Mouse (Mus musculus) CH12.LX (cell line): Measurements from ENCODE around the gene Dip2b. TPM values are rescaled to one million over a fixed set of nuclear protein-coding genes. Genes with fewer than 3 reads are reported as not detected.

Experiments used
- DNase-seq: peaks from one replicate; pipeline ENCODE4 v3.0.0-alpha.2; 2013; ENCODE audit errors: extremely low read depth
- H3K27ac ChIP-seq: 2 replicates; pipeline ENCODE4 v1.5.1; 2012; ENCODE audit warnings: low read depth, mild to moderate bottlenecking, control low read depth, moderate library complexity; ENCODE audit not compliant: insufficient read depth
- H3K27me3 ChIP-seq: replicated peaks from 2 replicates; pipeline ENCODE3; 2012; ENCODE audit warnings: inconsistent platforms
- H3K36me3 ChIP-seq, 2 experiments: replicated peaks in 1 of 2; 2 replicates each; pipeline versions ENCODE3 to v1.6.1; 2012; ENCODE audit warnings: inconsistent platforms in 1 of 2, low read length in 1 of 2, mild to moderate bottlenecking in 1 of 2, mixed read lengths in 1 of 2, moderate library complexity in 1 of 2; ENCODE audit not compliant: control insufficient read depth in 1 of 2, insufficient read depth in 1 of 2
- H3K4me1 ChIP-seq, 2 experiments: 2 replicates each; pipeline ENCODE4 v1.6.1; 2012; ENCODE audit warnings: inconsistent platforms in 1 of 2, moderate library complexity in 1 of 2; ENCODE audit not compliant: insufficient read depth in 2 of 2, control insufficient read depth in 1 of 2
- H3K4me2 ChIP-seq: 2 replicates; pipeline ENCODE4 v1.6.1; 2012; ENCODE audit warnings: low read depth, mild to moderate bottlenecking, control low read depth; ENCODE audit not compliant: poor library complexity, insufficient read depth, severe bottlenecking
- H3K4me3 ChIP-seq, 3 experiments: fragments of 150-350 bp in 1 of 3; sonication (generic) in 1 of 3; replicated peaks in 1 of 3; 2 replicates each; pipeline versions ENCODE3 to v1.5.1; 2011 to 2012; ENCODE audit warnings: low read depth in 2 of 3, low read length in 2 of 3, mild to moderate bottlenecking in 2 of 3, moderate library complexity in 2 of 3, control low read depth in 1 of 3, improper control_type of control experiment in 1 of 3, inconsistent platforms in 1 of 3, mixed read lengths in 1 of 3; ENCODE audit not compliant: poor library complexity in 1 of 3
- H3K79me2 ChIP-seq: replicated peaks from 2 replicates; pipeline ENCODE4 v1.6.1; 2012; ENCODE audit warnings: mild to moderate bottlenecking, moderate library complexity; ENCODE audit not compliant: control insufficient read depth, poor library complexity, insufficient read depth, severe bottlenecking; ENCODE audit errors: extremely low read depth
- H3K9ac ChIP-seq: 2 replicates; pipeline ENCODE4 v1.6.1; 2012; ENCODE audit warnings: low read depth, mild to moderate bottlenecking, control low read depth, moderate library complexity; ENCODE audit not compliant: insufficient read depth
- H3K9me3 ChIP-seq: replicated peaks from 2 replicates; pipeline ENCODE3; 2012; ENCODE audit warnings: low read length, inconsistent platforms, mixed read lengths
- CHD1 ChIP-seq: IDR thresholded peaks from 2 replicates; pipeline ENCODE4 v1.6.1; 2012; ENCODE audit warnings: low read depth, low read length, improper control_type of control experiment, inconsistent platforms
- CHD2 ChIP-seq: IDR thresholded peaks from 2 replicates; pipeline ENCODE4 v1.6.1; 2011; ENCODE audit warnings: low read length, improper control_type of control experiment
- CTCF ChIP-seq, 2 experiments: IDR thresholded peaks in 1 of 2; conservative IDR thresholded peaks in 1 of 2; 2 replicates each; pipeline ENCODE4 v1.5.1; 2011 to 2012; ENCODE audit warnings: low read depth in 2 of 2, low read length in 2 of 2, improper control_type of control experiment in 1 of 2, inconsistent platforms in 1 of 2, mild to moderate bottlenecking in 1 of 2, moderate library complexity in 1 of 2
- E2F4 ChIP-seq: IDR thresholded peaks from 2 replicates; pipeline ENCODE4 v1.6.1; 2011; ENCODE audit warnings: low read depth, low read length, improper control_type of control experiment; ENCODE audit not compliant: insufficient replicate concordance
- ELF1 ChIP-seq: IDR thresholded peaks from 2 replicates; pipeline ENCODE4 v1.6.1; 2014; ENCODE audit warnings: low read depth, mild to moderate bottlenecking, inconsistent platforms, low read length, improper control_type of control experiment
- ETS1 ChIP-seq: conservative IDR thresholded peaks from 2 replicates; pipeline ENCODE4 v1.6.1; 2012; ENCODE audit warnings: low read depth, mild to moderate bottlenecking, inconsistent platforms, low read length, improper control_type of control experiment, moderate library complexity
- GABPA ChIP-seq: IDR thresholded peaks from 2 replicates; pipeline ENCODE4 v1.6.1; 2012; ENCODE audit warnings: low read depth, low read length, improper control_type of control experiment, inconsistent platforms; ENCODE audit not compliant: insufficient replicate concordance
- HCFC1 ChIP-seq: IDR thresholded peaks from 2 replicates; pipeline ENCODE4 v1.6.1; 2012; ENCODE audit warnings: low read depth, mild to moderate bottlenecking, inconsistent platforms, low read length, improper control_type of control experiment
- IRF4 ChIP-seq: IDR thresholded peaks from 2 replicates; pipeline ENCODE4 v1.6.1; 2014; ENCODE audit warnings: low read depth, mild to moderate bottlenecking, inconsistent platforms, low read length, improper control_type of control experiment
- JUN ChIP-seq: IDR thresholded peaks from 2 replicates; pipeline ENCODE4 v1.6.1; 2011; ENCODE audit warnings: low read depth, mild to moderate bottlenecking, low read length, improper control_type of control experiment, moderate library complexity; ENCODE audit not compliant: insufficient read depth
- KAT2A ChIP-seq: IDR thresholded peaks from 2 replicates; pipeline ENCODE4 v1.6.1; 2012; ENCODE audit warnings: low read length, improper control_type of control experiment, inconsistent platforms; ENCODE audit not compliant: insufficient replicate concordance
- MAX ChIP-seq: IDR thresholded peaks from 2 replicates; pipeline ENCODE4 v1.6.1; 2011; ENCODE audit warnings: low read length, improper control_type of control experiment
- NRF1 ChIP-seq: IDR thresholded peaks from 2 replicates; pipeline ENCODE4 v1.6.1; 2014; ENCODE audit warnings: low read depth, mild to moderate bottlenecking, inconsistent platforms, low read length, improper control_type of control experiment, moderate library complexity
- POLR2A ChIP-seq: IDR thresholded peaks from 2 replicates; pipeline ENCODE4 v1.6.1; 2011; ENCODE audit warnings: low read depth, mild to moderate bottlenecking, improper control_type of control experiment, low read length
- POLR2AphosphoS2 ChIP-seq: IDR thresholded peaks from 2 replicates; pipeline ENCODE4 v1.6.1; 2011; ENCODE audit warnings: low read depth, low read length, improper control_type of control experiment
- RAD21 ChIP-seq: IDR thresholded peaks from 2 replicates; pipeline ENCODE4 v1.6.1; 2011; ENCODE audit warnings: low read depth, mild to moderate bottlenecking, low read length, improper control_type of control experiment, moderate library complexity
- RCOR1 ChIP-seq: conservative IDR thresholded peaks from 2 replicates; pipeline ENCODE4 v1.6.1; 2012; ENCODE audit warnings: low read depth, mild to moderate bottlenecking, inconsistent platforms, low read length, improper control_type of control experiment
- SIN3A ChIP-seq: IDR thresholded peaks from 2 replicates; pipeline ENCODE4 v1.6.1; 2012; ENCODE audit warnings: low read length, improper control_type of control experiment, inconsistent platforms
- TCF12 ChIP-seq: IDR thresholded peaks from 2 replicates; pipeline ENCODE4 v1.6.1; 2014; ENCODE audit warnings: low read depth, mild to moderate bottlenecking, inconsistent platforms, low read length, improper control_type of control experiment
- UBTF ChIP-seq: IDR thresholded peaks from 2 replicates; pipeline ENCODE4 v1.6.1; 2012; ENCODE audit warnings: low read depth, mild to moderate bottlenecking, inconsistent platforms, low read length, improper control_type of control experiment, moderate library complexity
- USF1 ChIP-seq: IDR thresholded peaks from 2 replicates; pipeline ENCODE4 v1.6.1; 2014; ENCODE audit warnings: low read depth, mild to moderate bottlenecking, inconsistent platforms, low read length, improper control_type of control experiment
- USF2 ChIP-seq: conservative IDR thresholded peaks from 2 replicates; pipeline ENCODE4 v1.6.1; 2011; ENCODE audit warnings: low read depth, low read length, improper control_type of control experiment
- dilution Hi-C: fragments of 300-500 bp; cut with MboI; formaldehyde crosslinking; loops from 2 replicates; pipeline ENCODE4 v1.14.3; 2020; ENCODE audit warnings: low sequenced_read_pairs; ENCODE audit not compliant: extremely low pct_unique_long_range_greater_than_20kb, extremely low pct_ligation_motif_present
- in situ Hi-C: fragments of 300-500 bp; cut with MboI; formaldehyde crosslinking; loops from 3 replicates; pipeline ENCODE4 v1.14.3; 2019; ENCODE audit warnings: low sequenced_read_pairs, low pct_ligation_motif_present, low pct_unique_long_range_greater_than_20kb, mixed read lengths
- polyA plus RNA-seq: library from polyadenylated mRNA; unstranded; fragments of >175 nt; gene quantifications from 2 replicates; pipeline ENCODE4 v1.2.1, GENCODE M21; 2012; ENCODE audit warnings: low read depth; ENCODE audit not compliant: insufficient read length
- total RNA-seq, 2 experiments: library from RNA; depleted of rRNA; stranded (reverse); fragments of 300-350 nt in 1 of 2; fragments of >200 nt in 1 of 2; gene quantifications; 2 replicates each; pipeline ENCODE4 v1.2.3; 2012 to 2014

Dip2b gene
- total and polyA plus RNA-seq, 3 experiments, result 15.7 to 18.2 (median 16.7) TPM

DNA sequence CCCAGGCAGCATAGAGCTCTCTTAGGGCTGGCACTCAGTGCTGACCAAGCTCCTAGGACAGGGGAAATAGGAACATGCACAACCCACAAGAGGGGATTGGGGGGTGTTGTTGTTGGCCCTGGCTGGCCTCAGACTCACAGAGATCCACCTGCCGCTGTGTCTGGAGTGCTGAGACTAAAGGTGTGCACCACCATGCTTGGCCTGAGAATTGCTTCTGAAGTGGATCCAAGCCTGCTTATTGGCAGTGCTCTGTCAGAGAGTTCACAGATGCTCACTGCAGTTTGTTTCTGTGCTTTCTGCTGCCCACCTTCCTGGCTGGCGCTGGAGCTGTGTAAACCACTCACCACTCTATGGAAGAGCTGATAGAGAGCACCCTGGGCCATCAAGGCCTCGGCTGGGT, 171.5 kb downstream of the Dip2b start:
- TF ChIP-seq CHD1 (no peak), ELF1 (no peak), E2F4 (no peak), HCFC1 (no peak), RAD21 (no peak), SIN3A (no peak), POLR2AphosphoS2 (no peak), GABPA (no peak), TCF12 (no peak), JUN (no peak), ETS1 (no peak), POLR2A (no peak), USF1 (no peak), CHD2 (no peak)
- Histone ChIP-seq H3K79me2 (no peaks in the 10 kb centered on the region), H3K9ac (no peak overlapping the region), H3K27me3 (no peaks in the 10 kb centered on the region), H3K4me2 (no peak overlapping the region), H3K4me3 (no peak overlapping the region), H3K4me1 (peaks cover 6 to 11% of the 10 kb centered on the region in 2 experiments), H3K9me3 (no peaks in the 10 kb centered on the region), H3K36me3 (peaks cover 67 to 91% of the 10 kb centered on the region in 2 experiments), H3K27ac (no peak overlapping the region)
- dilution Hi-C loops, result no loop called here
- in situ Hi-C loops, result no loop called here
- DNase-seq, result no peak

DNA sequence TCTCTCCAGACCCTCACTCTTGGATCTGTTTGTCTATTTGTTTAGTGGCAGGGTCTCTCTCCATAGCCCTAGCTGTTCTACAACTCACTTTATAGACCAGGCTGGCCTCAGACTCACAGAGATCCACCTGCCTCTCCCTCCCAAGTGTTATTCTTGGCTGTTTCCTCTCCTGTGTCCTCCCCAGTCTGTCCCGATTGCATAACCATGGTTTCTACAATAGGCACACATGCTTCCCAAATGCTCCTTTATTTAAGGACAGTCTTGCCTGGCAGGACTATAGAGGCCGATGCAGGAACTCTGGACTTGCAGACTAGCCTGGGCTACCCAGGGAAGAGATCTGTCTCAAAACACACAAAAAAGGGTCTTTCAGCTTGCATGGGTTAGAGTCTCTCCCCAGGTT, 174.9 kb downstream of the Dip2b start:
- no peak overlapping the region for H3K9ac ChIP-seq
- in situ Hi-C loops, result no loop called here
- no peaks in the 10 kb centered on the region for H3K27me3 ChIP-seq
- no peaks in the 10 kb centered on the region for H3K79me2 ChIP-seq
- H3K4me2 ChIP-seq, result no peak overlapping the region
- no peak overlapping the region for H3K4me3 ChIP-seq
- H3K9me3 ChIP-seq, result no peaks in the 10 kb centered on the region
- TF ChIP-seq MAX, result no peak
- no peak for TF ChIP-seq IRF4
- no peak for TF ChIP-seq UBTF
- no peak for TF ChIP-seq HCFC1
- no peak for TF ChIP-seq NRF1
- no peak for TF ChIP-seq RCOR1
- TF ChIP-seq CTCF (conservative IDR thresholded peaks at IDR 0.05 in 1 of 2, IDR thresholded peaks at IDR 0.05 in 1 of 2; ENCODE audit: low read depth in 2 of 2, low read length in 2 of 2), result no peak
- no peak for TF ChIP-seq TCF12
- no peak for TF ChIP-seq USF2
- no peak for TF ChIP-seq KAT2A
- no peak for DNase-seq
- dilution Hi-C loops, result no loop called here
- no peak overlapping the region for H3K27ac ChIP-seq
- peaks cover 7 to 30% of the 10 kb centered on the region in 2 experiments for H3K4me1 ChIP-seq
- peaks cover 55 to 76% of the 10 kb centered on the region in 2 experiments for H3K36me3 ChIP-seq
